Mouse (Mus musculus): Measurements from ENCODE around the gene Llgl1.
A peak's percentile ranks its signal among the peaks of the same experiment; 100 is the strongest.

Gene Llgl1

GRCm38 (mm10) chr11:60699524-60700075 is at the start of gene Llgl1:
Gene Llgl1 (plus strand): TSS chr11:60699723.
- DNase-seq (ENCODE audit: low spot score in 2 of 2) = peak; percentile 65 to 72

DNA sequence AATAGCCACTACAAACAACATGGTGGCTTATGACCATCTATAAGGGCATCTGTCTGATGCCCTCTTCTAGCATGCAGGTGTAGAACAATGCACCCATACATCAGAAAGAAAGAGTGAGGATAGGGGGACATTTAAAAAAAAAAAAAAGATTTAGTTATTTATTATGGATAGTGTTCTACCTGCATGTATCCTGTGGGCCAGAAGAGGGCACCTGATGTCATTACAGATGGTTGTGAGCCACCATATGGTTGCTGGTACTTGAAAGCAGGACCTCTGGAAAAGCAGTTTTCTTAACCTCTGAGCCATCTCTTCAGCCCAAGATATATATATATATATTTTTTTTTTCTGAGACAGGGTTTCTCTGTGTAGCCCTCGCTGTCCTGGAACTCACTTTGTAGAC is 3.4 kb upstream of the Llgl1 start:
- no peak for DNase-seq (ENCODE audit: low spot score in 2 of 2)

GRCm38 (mm10) chr11:60697561-60697960 is 2.0 kb upstream of the Llgl1 start:
- DNase-seq (ENCODE audit: low spot score in 2 of 2) = no peak

DNA sequence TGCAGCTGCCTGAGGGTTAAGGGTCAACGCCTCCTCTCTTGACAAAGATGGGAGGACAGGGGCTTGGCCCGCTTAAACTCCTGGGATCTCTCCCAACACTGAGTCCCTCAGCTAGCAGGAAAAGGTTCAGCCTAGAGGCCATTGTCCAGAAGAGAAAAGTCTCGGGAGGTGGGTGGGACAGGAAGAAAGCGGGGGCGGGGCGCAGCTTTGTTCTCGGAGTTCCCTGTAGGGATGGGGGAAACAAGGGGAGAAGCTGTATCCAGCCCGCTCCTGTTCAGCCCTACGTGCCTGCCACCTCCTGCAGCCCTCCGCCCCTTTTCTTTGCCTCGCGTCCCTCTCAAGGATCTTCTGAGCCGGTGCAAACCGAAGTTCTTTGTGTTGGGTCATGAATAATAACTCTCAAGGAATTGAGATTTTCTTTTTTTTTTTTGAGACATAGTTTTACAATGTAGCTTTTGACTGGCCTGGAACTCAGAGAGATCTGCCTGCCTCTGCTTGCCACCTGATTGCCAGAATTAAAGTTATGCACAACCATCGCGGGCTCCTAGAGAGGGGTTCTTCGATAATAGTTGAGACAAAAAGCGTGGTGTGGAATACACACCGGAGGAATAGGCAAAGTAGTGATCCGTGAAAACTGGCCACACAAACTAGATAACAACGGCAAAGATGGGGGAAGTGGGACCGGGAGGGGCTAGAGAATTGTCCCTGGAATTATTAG is 558 bp upstream of the Llgl1 start:
- DNase-seq (ENCODE audit: low spot score in 2 of 2) = peak in 1 of 2 experiments; percentile 31

- DNase-seq (ENCODE audit: low spot score in 2 of 2) = peak in 1 of 2 experiments; percentile 2
Measured at GRCm38 (mm10) chr11:60700320-60701185, 1.0 kb downstream of the Llgl1 start.

- peak in 1 of 2 experiments; percentile 8 for DNase-seq (ENCODE audit: low spot score in 2 of 2)
Measured at GRCm38 (mm10) chr11:60701611-60702010, 2.1 kb downstream of the Llgl1 start.

DNA sequence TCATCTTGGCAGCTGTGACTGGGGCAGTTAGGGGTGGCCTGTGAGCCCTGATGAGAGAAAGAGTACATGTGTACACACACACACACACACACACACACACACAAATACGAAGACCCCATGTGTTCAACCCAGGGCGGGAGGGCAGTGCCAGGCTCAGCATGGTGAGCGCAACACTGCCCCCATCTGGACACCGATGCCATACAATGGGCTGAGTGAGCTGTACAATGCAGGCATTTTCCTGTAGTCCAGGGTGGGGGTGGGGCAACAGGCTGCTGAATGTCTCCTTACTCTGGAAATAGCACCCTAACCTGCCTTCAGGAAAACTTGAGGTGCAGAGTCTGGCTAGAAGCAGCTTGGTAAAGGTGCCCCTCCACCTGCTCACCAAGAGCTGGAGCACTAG is 3.6 kb downstream of the Llgl1 start:
- peak; percentile 50 to 51 for DNase-seq (ENCODE audit: low spot score in 2 of 2)

GRCm38 (mm10) chr11:60704023-60704880 is 4.7 kb downstream of the Llgl1 start:
- peak in 1 of 2 experiments; percentile 7 for DNase-seq (ENCODE audit: low spot score in 2 of 2)

- DNase-seq (ENCODE audit: low spot score in 2 of 2) = peak in 1 of 2 experiments; percentile 2
Measured at GRCm38 (mm10) chr11:60705255-60705654, 5.7 kb downstream of the Llgl1 start.

- DNase-seq (ENCODE audit: low spot score in 2 of 2) = no peak
Measured at GRCm38 (mm10) chr11:60706076-60706475, 6.6 kb downstream of the Llgl1 start.

GRCm38 (mm10) chr11:60706696-60707480 is 7.4 kb downstream of the Llgl1 start:
- DNase-seq (ENCODE audit: low spot score in 2 of 2) = peak in 1 of 2 experiments; percentile 4

DNA sequence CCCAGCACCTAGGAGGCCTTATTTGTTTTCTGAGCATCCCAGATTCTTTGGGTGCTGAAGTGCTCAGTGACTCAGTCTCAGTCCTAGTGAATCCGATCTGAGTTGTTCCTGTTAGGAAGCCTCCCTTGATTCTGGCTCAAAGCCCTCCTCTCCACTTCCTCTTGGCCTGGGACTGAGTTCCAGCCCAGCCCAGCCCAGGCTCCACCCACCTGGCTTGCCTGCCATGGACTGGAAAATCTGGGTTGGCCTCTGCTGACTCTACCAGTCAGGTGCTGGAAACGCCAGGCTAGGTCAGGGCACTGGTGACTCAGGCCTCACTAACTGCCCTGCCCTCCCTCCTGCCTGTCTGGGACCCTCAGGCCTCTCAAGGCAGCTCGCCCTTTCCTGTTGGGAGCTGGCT is 8.1 kb downstream of the Llgl1 start:
- peak in 1 of 2 experiments; percentile 4 for DNase-seq (ENCODE audit: low spot score in 2 of 2)

GRCm38 (mm10) chr11:60708631-60709030 is 9.1 kb downstream of the Llgl1 start:
- DNase-seq (ENCODE audit: low spot score in 2 of 2) = no peak

GRCm38 (mm10) chr11:60709481-60710465 is 10.2 kb downstream of the Llgl1 start:
- DNase-seq (ENCODE audit: low spot score in 2 of 2) = peak in 1 of 2 experiments; percentile 3

DNA sequence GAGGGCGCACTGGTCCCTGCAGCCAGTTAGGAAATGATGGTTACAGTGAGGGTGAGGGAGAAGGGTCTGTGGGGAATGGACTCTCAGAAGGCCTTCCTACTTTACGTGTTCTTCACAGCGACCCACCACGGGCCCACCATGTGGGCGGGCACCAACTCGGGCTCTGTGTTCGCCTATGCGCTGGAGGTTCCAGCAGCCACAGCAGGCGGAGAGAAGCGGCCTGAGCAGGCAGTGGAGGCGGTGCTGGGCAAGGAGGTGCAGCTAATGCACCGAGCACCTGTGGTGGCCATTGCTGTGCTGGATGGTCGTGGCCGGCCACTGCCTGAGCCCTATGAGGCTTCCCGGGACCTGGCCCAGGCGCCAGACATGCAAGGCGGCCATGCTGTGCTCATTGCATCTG is 11.7 kb downstream of the Llgl1 start:
- DNase-seq (ENCODE audit: low spot score in 2 of 2) = peak in 1 of 2 experiments; percentile 5

GRCm38 (mm10) chr11:60712040-60712439 is 12.5 kb downstream of the Llgl1 start:
- peak in 1 of 2 experiments; percentile 6 for DNase-seq (ENCODE audit: low spot score in 2 of 2)

- DNase-seq (ENCODE audit: low spot score in 2 of 2) = no peak
Measured at GRCm38 (mm10) chr11:60712639-60713255, 13.2 kb downstream of the Llgl1 start.

DNA sequence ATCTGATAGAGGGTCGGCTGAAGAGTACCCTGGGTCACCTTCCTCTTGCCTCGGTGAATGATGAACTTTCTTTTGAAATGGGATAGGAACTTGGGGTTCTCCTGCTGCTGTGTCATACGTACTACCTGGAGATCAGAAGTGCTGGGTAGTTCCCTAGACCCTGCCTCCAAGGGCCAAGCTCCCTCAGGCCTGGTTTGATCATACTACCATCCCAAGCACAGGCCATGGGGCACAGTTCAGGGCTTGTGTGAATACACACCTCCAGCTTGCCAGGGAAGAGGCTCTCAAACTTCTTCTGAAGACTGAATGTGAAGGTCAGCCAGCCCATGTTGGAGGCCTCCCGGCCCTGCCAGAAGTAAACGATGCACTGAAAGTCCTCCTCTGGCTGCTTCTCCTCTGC is 16.3 kb downstream of the Llgl1 start:
- no peak for DNase-seq (ENCODE audit: low spot score in 2 of 2)

GRCm38 (mm10) chr11:60719263-60719662 is 19.7 kb downstream of the Llgl1 start:
- no peak for DNase-seq (ENCODE audit: low spot score in 2 of 2)
